Mouse (Mus musculus) cortical plate, adult 2 months (tissue): ENCODE results near the gene Zfp948. TPM values are rescaled to one million over a fixed set of nuclear protein-coding genes. Genes with fewer than 3 reads are reported as not detected.
A peak's percentile ranks its signal among the peaks of the same experiment; 100 is the strongest.

Experiments used
- H3K27ac ChIP-seq: fragments of 200-500 bp; 2 replicates; pipeline ENCODE4 v1.5.1; 2012; ENCODE audit warnings: low read length, control low read depth, inconsistent platforms; ENCODE audit not compliant: insufficient read depth
- H3K4me1 ChIP-seq: fragments of 200-500 bp; 2 replicates; pipeline ENCODE4 v1.6.1; 2011; ENCODE audit warnings: low read length; ENCODE audit not compliant: control insufficient read depth, insufficient read depth
- H3K4me3 ChIP-seq: fragments of 200-500 bp; 2 replicates; pipeline ENCODE4 v1.5.1; 2011; ENCODE audit warnings: mild to moderate bottlenecking, low read length, control low read depth; ENCODE audit not compliant: insufficient read depth
- CTCF ChIP-seq: fragments of 200-500 bp; IDR thresholded peaks from 2 replicates; pipeline ENCODE4 v1.5.1; 2011; ENCODE audit warnings: mild to moderate bottlenecking, control low read depth, low read length; ENCODE audit not compliant: insufficient read depth; ENCODE audit errors: extremely low read depth
- POLR2A ChIP-seq: fragments of 200-500 bp; IDR thresholded peaks from 2 replicates; pipeline ENCODE4 v1.6.1; 2011; ENCODE audit warnings: mild to moderate bottlenecking, low read length, control low read depth; ENCODE audit not compliant: insufficient read depth; ENCODE audit errors: extremely low read depth
- polyA plus RNA-seq: library from polyadenylated mRNA; depleted of rRNA; stranded (reverse); fragments of >200 nt; gene quantifications from 2 replicates; pipeline ENCODE4 v1.2.3, GENCODE M21; 2012

Zfp948 gene
- polyA plus RNA-seq, 1 experiment, result 11.2 TPM

GRCm38 (mm10) chr17:21535096-21536001 lies 31.5 kb upstream of the Zfp948 start, which contains the start of gene Zfp52:
Gene Zfp52 (plus strand): TSS chr17:21535539.
- H3K27ac ChIP-seq, result peak within 1 kb of the TSS; percentile 38
- H3K4me3 ChIP-seq, result peak within 1 kb of the TSS; percentile 53
- TF ChIP-seq POLR2A, result 0 out of 2 replicates have a peak, but pooled peaks have one; percentile 25
- no peak for TF ChIP-seq CTCF
- H3K4me1 ChIP-seq, result peaks cover 2% of the 10 kb centered on the region; the same call in 1 of the 2 replicates

- TF ChIP-seq CTCF, result no peak
- TF ChIP-seq POLR2A, result no peak
- H3K4me3 ChIP-seq, result peak overlapping the region; percentile 53
- peaks cover 2% of the 10 kb centered on the region; the same call in 1 of the 2 replicates for H3K4me1 ChIP-seq
- no peak overlapping the region for H3K27ac ChIP-seq
Measured at GRCm38 (mm10) chr17:21536096-21536495, 30.7 kb upstream of the Zfp948 start.

GRCm38 (mm10) chr17:21536676-21537075 lies 30.1 kb upstream of the Zfp948 start:
- H3K4me1 ChIP-seq, result peaks cover 2% of the 10 kb centered on the region; the same call in 1 of the 2 replicates

GRCm38 (mm10) chr17:21557831-21558230 lies 9.0 kb upstream of the Zfp948 start:
- Histone ChIP-seq H3K4me3 (no peak overlapping the region), H3K4me1 (no peaks in the 10 kb centered on the region)
- TF ChIP-seq POLR2A, result no peak
- no peak for TF ChIP-seq CTCF

More at GRCm38 (mm10) chr17:21536676-21537075, 30.1 kb upstream of the Zfp948 start:
- Histone ChIP-seq H3K4me3 (no peak overlapping the region), H3K27ac (no peak overlapping the region)
- TF ChIP-seq CTCF (no peak), POLR2A (no peak)

GRCm38 (mm10) chr17:21566220-21566619 lies 588 bp upstream of the Zfp948 start:
- H3K27ac ChIP-seq, result peak overlapping the region; percentile 87
- no peak for TF ChIP-seq POLR2A
- TF ChIP-seq CTCF, result peak; percentile 32; the same call in 1 of the 2 replicates
- peak overlapping the region; percentile 68 for H3K4me3 ChIP-seq
- peaks cover 3% of the 10 kb centered on the region for H3K4me1 ChIP-seq

More at GRCm38 (mm10) chr17:21557831-21558230, 9.0 kb upstream of the Zfp948 start:
- no peak overlapping the region for H3K27ac ChIP-seq

GRCm38 (mm10) chr17:21567696-21568095 lies 888 bp downstream of the Zfp948 start:
- Histone ChIP-seq H3K4me3 (no peak overlapping the region; the same call in none of the 2 replicates), H3K27ac (no peak overlapping the region), H3K4me1 (peaks cover 3% of the 10 kb centered on the region)
- TF ChIP-seq CTCF (no peak), POLR2A (no peak)

GRCm38 (mm10) chr17:21579080-21579479 lies 12.3 kb downstream of the Zfp948 start:
- no peak overlapping the region for H3K4me3 ChIP-seq
- no peaks in the 10 kb centered on the region for H3K4me1 ChIP-seq
- H3K27ac ChIP-seq, result no peak overlapping the region
- TF ChIP-seq POLR2A (no peak), CTCF (no peak)

- TF ChIP-seq POLR2A (no peak), CTCF (peak; percentile 42)
- Histone ChIP-seq H3K4me3 (no peak overlapping the region), H3K27ac (no peak overlapping the region), H3K4me1 (no peaks in the 10 kb centered on the region)
Measured at GRCm38 (mm10) chr17:21579493-21580175, 12.8 kb downstream of the Zfp948 start.

GRCm38 (mm10) chr17:21585521-21585920 lies 18.7 kb downstream of the Zfp948 start:
- Histone ChIP-seq H3K4me1 (no peaks in the 10 kb centered on the region), H3K4me3 (no peak overlapping the region), H3K27ac (no peak overlapping the region)
- TF ChIP-seq POLR2A (no peak), CTCF (no peak)
